Mouse (Mus musculus) forebrain, embryonic 10.5 days (tissue): ENCODE results near the gene Dcst1. TPM values are rescaled to one million over a fixed set of nuclear protein-coding genes. Genes with fewer than 3 reads are reported as not detected.

ENCODE experiments used
- DNase-seq: peaks from one replicate; pipeline ENCODE4 v3.0.0-alpha.2; 2017; ENCODE audit warnings: low spot score; ENCODE audit errors: extremely low spot score
- H3K27ac ChIP-seq: fragments of 300-500 bp; sonication (generic); 2 replicates; pipeline ENCODE4 v1.5.1; 2016; ENCODE audit warnings: mild to moderate bottlenecking
- H3K27me3 ChIP-seq: fragments of 300-500 bp; sonication (generic); 2 replicates; pipeline ENCODE4 v1.6.1; 2016; ENCODE audit warnings: mild to moderate bottlenecking; ENCODE audit not compliant: poor library complexity, severe bottlenecking
- H3K36me3 ChIP-seq: fragments of 300-500 bp; sonication (generic); replicated peaks from 2 replicates; pipeline ENCODE4 v1.6.1; 2016; ENCODE audit warnings: mild to moderate bottlenecking, moderate library complexity
- H3K4me1 ChIP-seq: fragments of 300-500 bp; sonication (generic); 2 replicates; pipeline ENCODE4 v1.6.1; 2016
- H3K4me3 ChIP-seq: fragments of 300-500 bp; sonication (generic); 2 replicates; pipeline ENCODE4 v1.5.1; 2016; ENCODE audit warnings: mild to moderate bottlenecking, moderate library complexity
- H3K9me3 ChIP-seq: fragments of 300-500 bp; sonication (generic); 2 replicates; pipeline ENCODE4 v1.6.1; 2016; ENCODE audit warnings: mild to moderate bottlenecking, moderate library complexity
- WGBS: fragments of 180-500 bp; shearing (Covaris S2); methylation state at CpG from one replicate; pipeline ENCODE4 v1.1.7; 2016; 5-methylcytosine and 5-hydroxymethylcytosine counted together
- polyA plus RNA-seq: library from polyadenylated mRNA; unstranded; fragments of >200 nt; fragmentation: Nextera tagmentation; extraction: Ambion mirVana; gene quantifications from 2 replicates; pipeline ENCODE4 v1.2.1, GENCODE M21; 2016

Dcst1 gene
- polyA plus RNA-seq, 1 experiment from 2014 or later = not detected

- H3K4me3 ChIP-seq = no peak overlapping the region
- no peaks in the 10 kb centered on the region for H3K27me3 ChIP-seq
- 50% methylated on average over 5 of the region's 5 CpGs for WGBS
Measured at GRCm38 (mm10) chr3:89373581-89374231, 8.7 kb upstream of the Dcst1 start.

GRCm38 (mm10) chr3:89367338-89367737, 2.3 kb upstream of the Dcst1 start:
- WGBS = 79% methylated on average over 11 of the region's 11 CpGs
- no peaks in the 10 kb centered on the region for H3K36me3 ChIP-seq

More at GRCm38 (mm10) chr3:89373581-89374231, 8.7 kb upstream of the Dcst1 start:
- Histone ChIP-seq H3K36me3 (no peaks in the 10 kb centered on the region), H3K9me3 (no peaks in the 10 kb centered on the region), H3K4me1 (peaks cover 18% of the 10 kb centered on the region), H3K27ac (no peak overlapping the region)
- no peak for DNase-seq

GRCm38 (mm10) chr3:89365486-89366414, 697 bp upstream of the Dcst1 start:
- Histone ChIP-seq H3K27me3 (peaks cover 15% of the 10 kb centered on the region; the same call in 1 of the 2 replicates), H3K27ac (peak overlapping the region; percentile 12; the same call in 1 of the 2 replicates), H3K9me3 (no peaks in the 10 kb centered on the region), H3K4me1 (peaks cover 23% of the 10 kb centered on the region), H3K36me3 (no peaks in the 10 kb centered on the region), H3K4me3 (no peak overlapping the region)
- DNase-seq = no peak
- 78% methylated on average over 20 of the region's 20 CpGs for WGBS

More at GRCm38 (mm10) chr3:89367338-89367737, 2.3 kb upstream of the Dcst1 start:
- Histone ChIP-seq H3K27me3 (peaks cover 15% of the 10 kb centered on the region; the same call in 1 of the 2 replicates), H3K27ac (no peak overlapping the region; the same call in 1 of the 2 replicates), H3K4me1 (peaks cover 23% of the 10 kb centered on the region), H3K9me3 (no peaks in the 10 kb centered on the region), H3K4me3 (no peak overlapping the region)
- DNase-seq = no peak

GRCm38 (mm10) chr3:89364631-89365030, 422 bp downstream of the Dcst1 start:
- no peak overlapping the region for H3K4me3 ChIP-seq
- 0 out of 2 replicates have a peak overlapping the region, but pooled peaks have one; percentile 12 for H3K27ac ChIP-seq
- no peak for DNase-seq
- no peaks in the 10 kb centered on the region for H3K9me3 ChIP-seq
- H3K4me1 ChIP-seq = peaks cover 23% of the 10 kb centered on the region
- 64% methylated on average over 8 of the region's 8 CpGs for WGBS
- H3K27me3 ChIP-seq = peaks cover 15% of the 10 kb centered on the region; the same call in 1 of the 2 replicates
- no peaks in the 10 kb centered on the region for H3K36me3 ChIP-seq

GRCm38 (mm10) chr3:89361675-89362074, 3.4 kb downstream of the Dcst1 start, which contains the start of gene Dcst2:
TSS of gene Dcst2 (plus strand) at chr3:89361975.
- peaks cover 21% of the 10 kb centered on the region; the same call in 1 of the 2 replicates for H3K27me3 ChIP-seq
- H3K4me1 ChIP-seq = peaks cover 17% of the 10 kb centered on the region
- no peaks in the 10 kb centered on the region for H3K9me3 ChIP-seq
- DNase-seq = no peak
- 87% methylated on average over 7 of the region's 7 CpGs for WGBS
- H3K27ac ChIP-seq = no peak within 1 kb of the TSS
- no peaks in the 10 kb centered on the region for H3K36me3 ChIP-seq
- H3K4me3 ChIP-seq = no peak within 1 kb of the TSS

GRCm38 (mm10) chr3:89360237-89360636, 4.8 kb downstream of the Dcst1 start:
- H3K4me3 ChIP-seq = no peak overlapping the region
- H3K27ac ChIP-seq = no peak overlapping the region
- DNase-seq = no peak
- peaks cover 11% of the 10 kb centered on the region for H3K4me1 ChIP-seq
- H3K36me3 ChIP-seq = no peaks in the 10 kb centered on the region
- no peaks in the 10 kb centered on the region for H3K9me3 ChIP-seq
- 85% methylated on average over 3 of the region's 3 CpGs for WGBS
- H3K27me3 ChIP-seq = peaks cover 27% of the 10 kb centered on the region; the same call in 1 of the 2 replicates

GRCm38 (mm10) chr3:89359630-89360029, 5.4 kb downstream of the Dcst1 start:
- Histone ChIP-seq H3K4me1 (peaks cover 11% of the 10 kb centered on the region), H3K9me3 (no peaks in the 10 kb centered on the region), H3K27ac (no peak overlapping the region), H3K36me3 (no peaks in the 10 kb centered on the region), H3K4me3 (no peak overlapping the region), H3K27me3 (peaks cover 23% of the 10 kb centered on the region; the same call in 1 of the 2 replicates)
- 85% methylated on average over 6 of the region's 6 CpGs for WGBS
- DNase-seq = no peak

GRCm38 (mm10) chr3:89356029-89356428, 9.0 kb downstream of the Dcst1 start:
- Histone ChIP-seq H3K36me3 (no peaks in the 10 kb centered on the region), H3K4me3 (no peak overlapping the region), H3K27me3 (peaks cover 54% of the 10 kb centered on the region), H3K4me1 (peaks cover 20% of the 10 kb centered on the region), H3K27ac (no peak overlapping the region), H3K9me3 (no peaks in the 10 kb centered on the region)
- WGBS = 72% methylated on average over 9 of the region's 9 CpGs
- DNase-seq = no peak

- no peaks in the 10 kb centered on the region for H3K9me3 ChIP-seq
- H3K4me1 ChIP-seq = peaks cover 22% of the 10 kb centered on the region
- H3K27me3 ChIP-seq = peaks cover 59% of the 10 kb centered on the region
- H3K4me3 ChIP-seq = no peak overlapping the region
- H3K27ac ChIP-seq = no peak overlapping the region
- H3K36me3 ChIP-seq = no peaks in the 10 kb centered on the region
- no peak for DNase-seq
- WGBS = 86% methylated on average over 6 of the region's 6 CpGs
Measured at GRCm38 (mm10) chr3:89355512-89355902, 9.5 kb downstream of the Dcst1 start.

- no peaks in the 10 kb centered on the region for H3K36me3 ChIP-seq
- WGBS = 22% methylated on average over 5 of the region's 5 CpGs
- no peak overlapping the region for H3K4me3 ChIP-seq
- H3K4me1 ChIP-seq = peaks cover 28% of the 10 kb centered on the region
- H3K27me3 ChIP-seq = peaks cover 64% of the 10 kb centered on the region
- H3K27ac ChIP-seq = peak overlapping the region; percentile 57; the same call in 1 of the 2 replicates
- H3K9me3 ChIP-seq = no peaks in the 10 kb centered on the region
- peak; percentile 82 for DNase-seq
Measured at GRCm38 (mm10) chr3:89354816-89355511, 10.1 kb downstream of the Dcst1 start.

- H3K4me3 ChIP-seq = no peak overlapping the region
- DNase-seq = no peak
- H3K9me3 ChIP-seq = no peaks in the 10 kb centered on the region
- 76% methylated on average over 5 of the region's 5 CpGs for WGBS
- no peak overlapping the region for H3K27ac ChIP-seq
- H3K36me3 ChIP-seq = peaks cover 10% of the 10 kb centered on the region
- peaks cover 88% of the 10 kb centered on the region for H3K27me3 ChIP-seq
- peaks cover 55% of the 10 kb centered on the region for H3K4me1 ChIP-seq
Measured at GRCm38 (mm10) chr3:89351271-89351670, 13.8 kb downstream of the Dcst1 start.

- peak within 1 kb of the TSS; percentile 78 for H3K4me3 ChIP-seq
- peaks cover 77% of the 10 kb centered on the region for H3K27me3 ChIP-seq
- peaks cover 23% of the 10 kb centered on the region for H3K36me3 ChIP-seq
- H3K4me1 ChIP-seq = peaks cover 50% of the 10 kb centered on the region
- H3K9me3 ChIP-seq = no peaks in the 10 kb centered on the region
- peak within 1 kb of the TSS; percentile 84 for H3K27ac ChIP-seq
- WGBS = 1% methylated on average over 59 of the region's 59 CpGs
- peak; percentile 89 for DNase-seq
Measured at GRCm38 (mm10) chr3:89349869-89350501, 15.1 kb downstream of the Dcst1 start, which contains the start of gene Adam15. TSS of gene Adam15 (minus strand) at chr3:89349996.
